Mouse (Mus musculus) hindbrain, embryonic 14.5 days (tissue): ENCODE measurements around the gene Luc7l2. TPM values are rescaled to one million over a fixed set of nuclear protein-coding genes. Genes with fewer than 3 reads are reported as not detected.

Source experiments
- ATAC-seq: fragments of 200-750 bp; cut with Nextera tagmentation; 2 replicates; pipeline ENCODE4 v1.8.0; 2017; ENCODE audit warnings: moderate number of reproducible peaks, mild to moderate bottlenecking, moderate TSS enrichment, moderate library complexity; ENCODE audit not compliant: low FRiP score
- DNase-seq: peaks from one replicate; pipeline ENCODE4 v3.0.0-alpha.2; 2015; ENCODE audit warnings: low spot score
- H3K27ac ChIP-seq: fragments of 300-500 bp; sonication (generic); 2 replicates; pipeline ENCODE4 v1.5.1; 2014; ENCODE audit warnings: mild to moderate bottlenecking, moderate library complexity
- H3K27me3 ChIP-seq: fragments of 300-500 bp; sonication (generic); 2 replicates; pipeline ENCODE4 v1.6.1; 2014; ENCODE audit warnings: mild to moderate bottlenecking, low read length, mixed read lengths; ENCODE audit not compliant: control insufficient read depth, insufficient read depth
- H3K36me3 ChIP-seq: fragments of 300-500 bp; sonication (generic); replicated peaks from 2 replicates; pipeline ENCODE4 v1.6.1; 2014; ENCODE audit not compliant: control insufficient read depth, insufficient read depth
- H3K4me1 ChIP-seq: fragments of 300-500 bp; sonication (generic); replicated peaks from 2 replicates; pipeline ENCODE4 v1.6.1; 2014; ENCODE audit warnings: antibody characterized with exemption, low read length, mixed read lengths; ENCODE audit not compliant: control insufficient read depth, insufficient read depth
- H3K4me2 ChIP-seq: fragments of 300-500 bp; sonication (generic); replicated peaks from 2 replicates; pipeline ENCODE4 v1.6.1; 2014; ENCODE audit warnings: mild to moderate bottlenecking, moderate library complexity
- H3K4me3 ChIP-seq: fragments of 300-500 bp; sonication (generic); replicated peaks from 2 replicates; pipeline ENCODE4 v1.5.1; 2014; ENCODE audit warnings: mild to moderate bottlenecking, low read length
- H3K9ac ChIP-seq: fragments of 300-500 bp; sonication (generic); 2 replicates; pipeline ENCODE4 v1.6.1; 2014
- H3K9me3 ChIP-seq: fragments of 300-500 bp; sonication (generic); 2 replicates; pipeline ENCODE4 v1.6.1; 2016; ENCODE audit warnings: low read length; ENCODE audit not compliant: control insufficient read depth
- WGBS: fragments of 180-500 bp; shearing (Covaris S2); extraction: QIAGEN DNeasy Blood & Tissue Kit; methylation state at CpG from one replicate; pipeline ENCODE4 v1.1.7; 2014; 5-methylcytosine and 5-hydroxymethylcytosine counted together
- microRNA-seq: library from miRNA; unstranded; fragments of <30 nt; microRNA quantifications from one replicate; pipeline ENCODE4, GENCODE M21; 2016
- polyA plus RNA-seq: library from polyadenylated mRNA; unstranded; fragments of >200 nt; fragmentation: Nextera tagmentation; extraction: Ambion mirVana; gene quantifications from 2 replicates; pipeline ENCODE4 v1.2.1, GENCODE M21; 2014

Luc7l2 gene
- polyA plus RNA-seq, 1 experiment from 2014 or later = 49.3 TPM

- 84% methylated on average over 11 of the region's 11 CpGs for WGBS
- Histone ChIP-seq H3K4me3 (no peak overlapping the region), H3K9me3 (no peaks in the 10 kb centered on the region), H3K27me3 (peaks cover 48% of the 10 kb centered on the region), H3K36me3 (no peaks in the 10 kb centered on the region), H3K27ac (no peak overlapping the region), H3K9ac (no peak overlapping the region), H3K4me1 (peaks cover 15% of the 10 kb centered on the region), H3K4me2 (no peak overlapping the region)
- ATAC-seq (no peak), DNase-seq (no peak)
Observed at GRCm38 (mm10) chr6:38640401-38640800, 89.3 kb downstream of the Luc7l2 start.

GRCm38 (mm10) chr6:38641228-38641627, 90.1 kb downstream of the Luc7l2 start:
- WGBS = 73% methylated on average over 5 of the region's 5 CpGs
- Histone ChIP-seq H3K27me3 (peaks cover 40% of the 10 kb centered on the region), H3K9ac (no peak overlapping the region), H3K4me1 (peaks cover 7% of the 10 kb centered on the region; the same call in 1 of the 2 replicates), H3K27ac (no peak overlapping the region), H3K4me3 (no peak overlapping the region), H3K36me3 (no peaks in the 10 kb centered on the region), H3K4me2 (no peak overlapping the region), H3K9me3 (no peaks in the 10 kb centered on the region)
- DNase-seq (no peak), ATAC-seq (no peak)

- Histone ChIP-seq H3K27me3 (peaks cover 35% of the 10 kb centered on the region), H3K9ac (no peak overlapping the region), H3K27ac (no peak overlapping the region), H3K4me3 (no peak overlapping the region), H3K9me3 (no peaks in the 10 kb centered on the region), H3K4me1 (0 out of 2 replicates have a peak, but pooled peaks cover 4% of the 10 kb centered on the region), H3K36me3 (no peaks in the 10 kb centered on the region), H3K4me2 (no peak overlapping the region)
- 50% methylated on average over 5 of the region's 5 CpGs for WGBS
- ATAC-seq (no peak), DNase-seq (no peak)
Observed at GRCm38 (mm10) chr6:38641645-38642044, 90.5 kb downstream of the Luc7l2 start.

- H3K9me3 ChIP-seq = no peaks in the 10 kb centered on the region
- H3K27ac ChIP-seq = no peak overlapping the region
- DNase-seq (no peak), ATAC-seq (no peak)
- 82% methylated on average over 5 of the region's 5 CpGs for WGBS
- no peaks in the 10 kb centered on the region for H3K4me1 ChIP-seq
- H3K4me2 ChIP-seq = no peak overlapping the region
- no peak overlapping the region for H3K9ac ChIP-seq
- no peaks in the 10 kb centered on the region for H3K36me3 ChIP-seq
- peaks cover 27% of the 10 kb centered on the region for H3K27me3 ChIP-seq
- H3K4me3 ChIP-seq = no peak overlapping the region
Observed at GRCm38 (mm10) chr6:38642593-38642992, 91.5 kb downstream of the Luc7l2 start.

GRCm38 (mm10) chr6:38643039-38643438, 91.9 kb downstream of the Luc7l2 start:
- Histone ChIP-seq H3K4me2 (no peak overlapping the region), H3K9me3 (no peaks in the 10 kb centered on the region)
- no peak for DNase-seq

GRCm38 (mm10) chr6:38649545-38649944, 98.4 kb downstream of the Luc7l2 start:
- Histone ChIP-seq H3K9me3 (0 out of 2 replicates have a peak, but pooled peaks cover 3% of the 10 kb centered on the region), H3K4me1 (no peaks in the 10 kb centered on the region), H3K27me3 (no peaks in the 10 kb centered on the region), H3K36me3 (no peaks in the 10 kb centered on the region), H3K4me2 (no peak overlapping the region), H3K9ac (no peak overlapping the region), H3K4me3 (no peak overlapping the region), H3K27ac (no peak overlapping the region)
- WGBS = 67% methylated on average over 3 of the region's 3 CpGs
- no peak for DNase-seq
- ATAC-seq = no peak

More at GRCm38 (mm10) chr6:38643039-38643438, 91.9 kb downstream of the Luc7l2 start:
- no peaks in the 10 kb centered on the region for H3K36me3 ChIP-seq
- 75% methylated on average over 3 of the region's 3 CpGs for WGBS
- no peak for ATAC-seq
- no peaks in the 10 kb centered on the region for H3K4me1 ChIP-seq
- H3K9ac ChIP-seq = no peak overlapping the region
- no peak overlapping the region for H3K27ac ChIP-seq
- H3K4me3 ChIP-seq = no peak overlapping the region
- H3K27me3 ChIP-seq = peaks cover 22% of the 10 kb centered on the region

DNA sequence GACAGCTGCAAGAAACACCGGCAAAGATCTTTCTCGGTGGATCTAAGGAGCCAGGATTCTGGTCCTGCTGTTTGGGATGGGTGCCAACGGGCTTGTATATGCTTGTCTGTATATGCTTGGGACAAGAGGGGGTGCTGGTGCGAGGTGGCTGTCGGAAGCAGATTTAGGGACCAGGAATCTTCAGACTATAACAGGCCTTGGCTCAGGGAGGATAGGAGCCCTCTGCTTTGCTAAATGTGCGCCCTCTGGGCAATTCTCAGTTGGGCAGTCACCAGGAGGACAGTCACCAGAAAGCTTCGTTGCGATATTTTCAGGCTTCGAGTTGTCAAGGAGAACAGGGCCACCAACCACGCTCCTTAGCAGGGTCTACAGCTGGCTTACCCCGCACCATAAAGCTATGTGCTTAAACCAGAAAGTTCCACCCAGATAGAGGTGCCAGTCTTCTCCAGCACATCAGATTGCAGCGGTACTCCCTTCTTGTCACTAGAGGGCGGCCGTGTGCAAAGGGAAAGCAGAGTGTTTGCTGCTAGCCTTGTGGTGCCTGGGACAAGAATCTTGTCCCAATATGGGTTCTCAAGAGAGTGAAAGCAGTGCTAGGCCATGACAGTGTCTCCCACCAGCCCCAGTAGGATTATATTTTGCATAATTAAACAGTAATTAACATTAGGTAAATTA, 99.3 kb downstream of the Luc7l2 start:
- Histone ChIP-seq H3K9ac (no peak overlapping the region), H3K27me3 (no peaks in the 10 kb centered on the region), H3K4me1 (no peaks in the 10 kb centered on the region), H3K4me2 (no peak overlapping the region), H3K4me3 (no peak overlapping the region), H3K27ac (no peak overlapping the region), H3K9me3 (0 out of 2 replicates have a peak, but pooled peaks cover 3% of the 10 kb centered on the region), H3K36me3 (no peaks in the 10 kb centered on the region)
- peak; percentile 84 for DNase-seq
- ATAC-seq = 0 out of 2 replicates have a peak, but pooled peaks have one; percentile 43
- 41% methylated on average over 14 of the region's 14 CpGs for WGBS

Small RNA genes within 50 kb of the gene (microRNA-seq; reads per million reads assigned to microRNA genes)
- 0.48 reads per million for gene Mir7670

Other genes starting within 250 kb of the Luc7l2 start
- 0.98 and 1.5 TPM in 2 replicates for gene Zc3hav1, start 196.7 kb upstream of the Luc7l2 start, polyA plus RNA-seq
- gene Ttc26, start 169.9 kb upstream of the Luc7l2 start, polyA plus RNA-seq = 4.1 and 5.9 TPM in 2 replicates
- gene Ubn2, start 117.4 kb upstream of the Luc7l2 start, polyA plus RNA-seq = 16.3 and 21.3 TPM in 2 replicates
- gene Fmc1, start 17.8 kb upstream of the Luc7l2 start, polyA plus RNA-seq = 195 and 213 TPM in 2 replicates
- gene Klrg2, start 85.9 kb downstream of the Luc7l2 start, polyA plus RNA-seq = 0.16 TPM in 1 of 2 replicates, not detected in the other
- gene Clec2l, start 111.7 kb downstream of the Luc7l2 start, polyA plus RNA-seq = 22.3 and 25.2 TPM in 2 replicates